Mouse (Mus musculus) layer of hippocampus, postnatal 14 days (tissue): Measurements from ENCODE around the gene Frem1. TPM values are rescaled to one million over a fixed set of nuclear protein-coding genes. Genes with fewer than 3 reads are reported as not detected.

Experiments
- DNase-seq, 2 experiments: peaks; one replicate each; pipeline ENCODE4 v3.0.0; 2021 to 2022; ENCODE audit warnings: low spot score in 2 of 2, mixed read lengths in 1 of 2
- total RNA-seq, 2 experiments: library from RNA; stranded (reverse); gene quantifications; 2 replicates each; pipeline ENCODE4 v1.2.3; 2021

The Frem1 gene
- total RNA-seq, 2 experiments from 2014 or later, result 4.5 to 5.9 TPM

GRCm38 (mm10) chr4:82875532-82875931 lies 176.6 kb downstream of the Frem1 start:
- DNase-seq, result no peak

DNA sequence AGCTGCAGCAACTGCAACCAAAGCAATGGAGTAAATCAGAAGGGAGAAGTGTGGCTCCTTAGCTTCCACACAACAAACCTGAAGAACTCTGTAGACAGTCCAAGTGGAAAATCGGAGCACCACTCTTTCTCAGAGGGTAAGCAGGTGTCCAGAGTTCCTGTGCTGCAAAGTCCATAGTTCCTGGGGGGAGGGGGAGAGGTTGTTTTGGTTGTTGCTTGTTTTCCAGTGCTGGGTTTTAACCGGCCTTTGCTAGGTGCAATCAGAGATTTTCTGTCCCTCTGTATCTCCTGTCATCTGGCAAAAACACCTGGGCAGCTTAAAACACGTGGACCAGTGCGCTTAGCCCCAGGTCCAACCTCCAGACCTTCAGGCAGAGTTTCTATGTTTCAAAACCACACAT lies 177.3 kb downstream of the Frem1 start:
- no peak for DNase-seq

GRCm38 (mm10) chr4:82872548-82872947 lies 179.6 kb downstream of the Frem1 start:
- no peak for DNase-seq

DNA sequence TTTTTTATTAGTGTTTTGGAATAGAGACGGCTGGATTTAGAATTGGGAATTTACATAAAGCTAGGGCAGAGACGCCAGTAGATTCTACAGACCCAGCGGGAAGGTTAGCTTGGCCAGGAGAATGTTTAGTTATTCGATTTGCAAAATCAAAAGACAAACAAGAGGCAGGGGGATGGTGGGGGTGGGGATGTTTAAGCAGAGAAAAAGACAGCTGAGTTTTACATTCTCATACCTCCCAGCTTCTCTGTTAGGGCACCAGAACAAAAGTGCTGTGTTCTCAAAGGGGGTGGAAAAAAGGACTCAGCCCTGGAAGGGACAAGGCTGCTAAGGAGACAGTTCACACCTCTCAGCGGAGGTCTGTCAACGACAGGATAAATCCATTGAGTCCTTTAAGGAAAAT lies 180.0 kb downstream of the Frem1 start:
- no peak for DNase-seq

- DNase-seq, result no peak
These were observed 181.2 kb downstream of the Frem1 start for GRCm38 (mm10) chr4:82870931-82871330.

GRCm38 (mm10) chr4:82867731-82868445 lies 184.3 kb downstream of the Frem1 start:
- no peak for DNase-seq

- no peak for DNase-seq
These were observed 185.0 kb downstream of the Frem1 start for GRCm38 (mm10) chr4:82867111-82867510.

GRCm38 (mm10) chr4:82864974-82865699 lies 187.0 kb downstream of the Frem1 start:
- DNase-seq, result no peak

DNA sequence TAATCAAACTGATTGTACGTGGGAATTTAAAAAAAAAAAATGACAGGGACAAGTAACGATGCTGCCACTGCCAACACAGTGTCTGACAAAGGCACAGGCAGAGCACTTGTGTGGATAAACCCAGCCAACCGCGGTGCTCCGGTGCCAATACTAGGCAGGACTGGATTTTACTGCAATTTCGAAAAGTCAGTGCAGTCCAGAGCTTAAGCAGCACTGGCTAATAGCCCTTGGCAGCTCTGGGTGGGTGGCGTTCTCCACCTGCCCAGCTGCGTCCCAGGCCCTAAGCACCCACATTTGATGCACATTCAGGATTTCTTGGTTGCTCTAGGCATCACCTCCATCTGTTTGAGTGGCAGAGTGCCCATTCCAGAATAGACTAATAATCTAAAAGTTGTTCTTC lies 188.8 kb downstream of the Frem1 start:
- peak; percentile 61 to 77 for DNase-seq

GRCm38 (mm10) chr4:82861451-82861850 lies 190.7 kb downstream of the Frem1 start:
- DNase-seq, result no peak

DNA sequence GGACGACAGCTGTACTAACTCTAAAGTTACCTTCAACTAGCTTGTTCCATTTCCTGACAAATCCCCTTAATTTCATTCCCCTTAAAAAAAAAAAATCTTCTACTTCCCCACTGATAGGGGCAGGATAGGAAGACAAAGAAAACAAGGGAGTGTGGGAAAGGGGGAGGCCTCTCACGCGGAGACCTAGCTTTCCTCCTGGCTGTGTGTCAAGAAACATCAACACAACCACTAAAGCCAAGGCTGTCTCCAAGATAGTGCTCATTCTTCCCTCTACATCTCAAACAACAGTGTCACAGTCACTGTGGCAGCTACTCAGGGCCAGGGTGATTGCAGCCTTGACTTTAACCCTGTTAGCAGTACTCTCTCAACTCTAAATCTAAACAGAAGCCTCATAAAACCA lies 191.6 kb downstream of the Frem1 start:
- no peak for DNase-seq

DNA sequence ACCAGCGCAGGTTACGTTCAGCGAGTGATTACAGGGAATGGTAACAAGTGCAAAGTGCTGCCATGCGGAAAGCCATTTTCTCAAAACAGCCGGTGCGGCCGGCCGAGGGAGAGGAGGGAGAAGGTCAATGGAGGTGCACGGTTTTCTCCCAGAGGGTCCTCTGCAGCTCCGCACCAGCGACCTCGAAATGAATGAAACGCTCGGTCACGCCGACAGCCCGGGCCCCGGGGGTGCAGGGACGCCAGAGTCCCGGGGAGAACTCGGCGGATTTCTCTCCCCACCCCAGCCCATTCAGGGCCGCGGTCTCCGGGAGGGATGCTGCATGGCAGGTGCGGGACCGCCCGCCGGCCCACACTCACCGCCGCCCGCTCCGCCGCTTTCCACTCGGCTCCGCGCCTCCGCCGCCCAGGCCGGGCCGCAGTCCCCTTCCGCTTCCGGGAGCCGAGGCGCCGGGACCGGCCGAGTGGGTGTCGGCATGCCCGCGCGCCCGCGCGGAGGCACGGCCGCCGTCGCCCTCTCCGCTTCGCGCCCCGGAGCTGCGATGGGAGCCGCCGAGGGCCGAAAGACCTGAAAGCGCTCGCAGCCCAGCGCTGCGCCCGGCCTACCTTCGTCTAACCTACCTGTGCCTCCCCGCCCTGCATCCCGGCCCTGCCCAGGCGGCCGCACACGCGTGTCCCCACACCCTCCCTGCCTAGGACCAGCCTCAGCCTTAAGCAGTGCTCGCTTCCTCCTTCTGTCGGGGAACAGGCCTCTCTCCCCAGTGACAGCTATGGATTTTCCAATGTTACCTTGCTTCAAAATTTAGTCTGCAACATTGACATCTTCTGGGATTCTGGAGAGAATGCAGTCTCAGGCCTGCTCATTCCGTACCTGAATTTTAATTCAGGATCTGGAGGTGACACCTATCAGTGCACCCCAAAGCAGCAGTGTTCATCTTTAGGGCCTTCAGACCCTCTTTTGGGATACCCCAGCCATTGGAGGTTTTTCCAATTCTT lies 192.7 kb downstream of the Frem1 start, which contains the start of gene Zdhhc21:
Gene Zdhhc21, minus strand, starts transcription at position 828 of the 995 bp plus-strand sequence.
- peak; percentile 75 to 83 for DNase-seq

GRCm38 (mm10) chr4:82858431-82859010 lies 193.6 kb downstream of the Frem1 start:
- DNase-seq, result no peak

- DNase-seq, result no peak
These were observed 195.2 kb downstream of the Frem1 start for GRCm38 (mm10) chr4:82856986-82857385.

DNA sequence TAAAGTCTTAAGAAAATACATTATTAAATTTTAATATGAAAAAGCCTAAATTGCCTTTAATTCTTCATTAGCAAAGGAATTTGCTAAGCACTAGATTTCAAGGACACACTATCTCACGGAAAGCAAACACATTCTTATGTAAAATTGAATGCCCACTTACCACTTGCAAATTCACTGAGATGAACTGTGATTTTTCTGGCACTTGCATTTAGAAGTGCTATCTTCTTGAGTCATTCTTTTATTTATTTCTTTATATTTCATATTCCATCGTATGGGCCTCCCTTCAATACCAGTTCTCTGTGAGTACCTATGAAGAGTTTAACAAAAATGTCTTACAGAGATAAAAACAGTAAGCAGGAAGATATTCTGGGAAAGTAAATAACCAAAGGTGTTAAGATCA lies 198.3 kb downstream of the Frem1 start:
- no peak for DNase-seq

DNA sequence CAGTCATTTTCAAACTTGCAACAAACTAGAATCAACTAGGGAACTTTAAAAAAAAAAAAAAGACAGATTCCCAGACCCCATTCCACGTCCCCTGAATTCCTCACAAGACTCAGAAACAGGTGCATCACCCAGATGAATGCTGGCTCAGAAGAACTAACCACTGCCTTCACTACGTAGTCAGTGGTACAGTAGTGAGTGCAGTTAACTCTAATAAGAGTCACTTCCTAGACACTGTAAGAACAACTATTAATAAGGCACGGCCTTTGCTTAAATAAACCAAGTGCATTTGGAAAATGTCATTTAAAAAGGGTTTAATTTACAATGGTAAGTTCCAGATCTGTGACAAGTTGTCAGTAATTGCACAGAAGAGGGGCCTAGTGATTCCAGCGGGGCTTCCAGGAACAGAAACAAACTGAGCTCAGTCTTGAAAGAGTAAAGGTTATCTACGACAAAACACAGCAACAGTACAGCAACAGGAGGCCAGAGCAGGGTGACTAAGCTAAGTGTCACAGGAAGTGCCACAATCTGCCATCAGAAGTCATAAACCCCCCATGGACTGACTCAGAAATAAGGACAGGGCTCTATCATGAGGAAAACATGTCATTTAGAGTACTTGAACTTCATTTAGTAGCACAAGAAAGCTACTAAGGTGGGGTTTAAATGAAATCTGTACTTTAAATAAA lies 203.4 kb downstream of the Frem1 start:
- no peak for DNase-seq
